Mouse (Mus musculus): Measurements from ENCODE around the gene Kcnk12.
A peak's percentile ranks its signal among the peaks of the same experiment; 100 is the strongest.

Gene Kcnk12

DNA sequence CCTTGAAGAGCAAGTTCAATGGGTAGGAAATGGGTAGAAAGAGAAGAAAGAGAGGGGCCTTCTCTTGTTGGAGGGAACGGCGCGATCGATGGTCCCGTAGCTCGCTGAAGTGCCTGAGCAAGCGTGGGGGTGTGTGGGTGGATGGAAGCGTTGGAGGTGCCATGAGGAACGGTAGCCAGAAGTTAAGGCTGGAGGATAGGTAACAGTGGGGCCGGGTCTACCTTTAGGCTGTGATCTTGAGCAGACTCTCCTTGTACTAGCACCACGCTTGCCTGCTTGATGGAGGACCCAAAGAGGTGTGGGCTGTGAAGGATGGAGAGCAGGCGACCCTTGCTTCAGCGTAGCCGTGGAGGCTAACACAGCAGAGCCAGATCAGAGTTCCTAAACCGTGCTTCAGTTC is 12.1 kb downstream of the Kcnk12 start:
- peak; percentile 13 to 17 for DNase-seq

DNA sequence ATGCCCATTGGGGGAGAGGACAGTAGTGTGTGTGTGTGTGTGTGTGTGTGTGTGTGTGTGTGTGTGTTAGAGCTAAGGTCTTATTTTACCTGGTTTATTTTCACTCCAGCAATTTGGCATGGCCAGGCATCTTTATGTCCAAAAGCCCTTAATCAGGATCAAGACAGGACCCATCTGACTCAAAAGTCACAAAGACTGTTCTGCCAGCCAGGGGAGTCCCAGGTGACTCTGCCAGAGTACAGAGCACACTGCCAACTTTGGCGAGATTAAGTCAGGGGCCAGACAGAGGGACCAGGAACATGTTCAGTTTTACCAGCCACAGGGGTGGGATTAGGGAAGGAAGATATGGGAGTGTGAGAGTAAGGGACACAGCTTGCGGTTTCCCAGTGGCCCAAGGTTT is 12.9 kb downstream of the Kcnk12 start:
- DNase-seq = peak in 1 of 2 experiments; percentile 26

DNA sequence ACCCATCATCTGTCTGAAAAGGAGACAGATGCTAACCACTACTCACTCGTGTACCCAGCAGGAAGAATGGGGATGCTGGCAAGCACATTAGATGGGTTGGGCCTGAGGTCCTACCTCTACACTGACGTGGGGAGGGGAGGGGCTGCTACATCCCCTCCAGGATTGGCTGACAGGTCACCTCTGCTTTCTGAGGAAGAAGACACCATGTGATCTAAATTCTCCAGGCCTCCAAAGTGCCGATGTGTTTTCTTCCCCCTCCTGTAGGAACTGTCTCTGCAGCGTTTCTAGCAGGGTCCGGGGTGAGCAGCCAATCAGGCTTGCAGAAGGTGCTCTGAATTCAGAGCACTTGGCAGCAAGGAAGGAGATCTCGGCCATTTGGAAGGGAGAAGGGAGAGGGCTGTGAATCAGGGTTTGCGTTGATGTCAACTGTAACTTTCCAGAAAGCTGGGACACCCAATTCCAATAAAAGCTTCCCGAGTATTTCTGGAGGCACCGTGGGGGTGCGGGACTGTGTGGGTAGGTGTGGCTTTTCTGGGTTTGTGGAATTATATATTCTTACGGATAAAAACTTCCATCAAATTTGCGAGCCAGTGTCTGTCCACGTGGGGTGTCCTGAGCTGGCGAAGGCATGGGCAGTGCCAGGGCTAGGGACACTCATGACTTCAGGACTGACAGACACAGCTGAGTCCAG is 13.5 kb downstream of the Kcnk12 start:
- peak; percentile 50 to 57 for DNase-seq

- DNase-seq = peak in 1 of 2 experiments; percentile 1
These were observed 16.6 kb downstream of the Kcnk12 start for GRCm38 (mm10) chr17:87781244-87781643.

DNA sequence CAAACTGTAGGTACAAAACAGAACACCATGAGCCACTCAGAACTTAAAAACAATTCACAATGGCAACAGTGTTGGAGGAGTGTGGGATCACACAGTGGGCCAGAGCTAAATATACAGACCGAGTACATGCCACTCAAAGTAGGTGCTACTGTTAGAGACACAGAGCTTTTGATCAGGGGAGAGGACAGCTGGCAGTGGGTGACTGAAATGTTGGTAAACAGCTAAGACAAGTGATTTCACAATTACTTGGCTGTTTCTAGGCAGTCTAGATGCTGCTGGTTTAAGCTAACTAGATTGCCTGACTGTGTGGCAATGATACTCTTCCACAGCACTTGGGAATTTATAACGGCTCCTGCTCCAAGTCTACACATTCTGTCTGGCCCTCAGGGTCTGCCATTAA is 17.6 kb downstream of the Kcnk12 start:
- peak; percentile 1 to 7 for DNase-seq

DNA sequence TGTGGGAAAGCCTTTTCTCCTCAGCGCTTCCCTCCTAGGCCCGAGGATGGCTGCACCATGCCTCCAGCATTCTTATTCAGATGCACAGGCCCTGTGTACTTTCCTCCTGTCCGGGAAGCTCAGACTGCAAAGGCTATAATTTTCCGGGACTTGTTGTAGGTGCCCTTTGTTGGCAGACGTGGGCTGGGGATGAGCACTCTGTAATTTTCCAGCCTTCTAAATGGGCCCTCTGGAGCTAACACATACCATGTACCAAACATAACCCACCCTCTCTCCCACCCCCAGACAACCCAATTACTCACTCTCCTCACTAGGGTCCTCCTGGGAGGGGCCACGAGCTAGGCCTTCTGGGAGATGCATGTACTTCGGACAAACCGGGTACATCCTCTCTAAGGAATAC is 22.8 kb downstream of the Kcnk12 start:
- no peak for DNase-seq

DNA sequence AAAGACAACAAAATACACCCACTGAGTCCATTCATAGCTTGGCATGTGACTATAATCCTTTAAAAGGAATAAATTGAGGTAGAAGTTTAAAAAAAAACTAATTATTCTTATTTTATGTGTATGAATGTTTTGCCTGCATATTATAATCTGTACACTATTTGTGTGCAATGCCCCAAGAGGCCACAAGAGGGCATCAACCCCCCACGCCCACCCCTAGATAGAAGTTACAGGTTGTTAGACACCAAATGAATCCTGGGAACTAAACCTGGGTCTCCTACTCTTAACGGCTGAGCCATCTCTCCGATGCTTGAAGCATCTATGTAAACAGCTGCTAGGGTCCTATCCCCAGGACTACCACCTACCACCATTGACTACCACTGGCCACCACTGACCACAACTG is 24.6 kb downstream of the Kcnk12 start:
- DNase-seq = no peak

- peak; percentile 91 to 93 for DNase-seq
These were observed 27.0 kb downstream of the Kcnk12 start for GRCm38 (mm10) chr17:87770766-87771165.

- DNase-seq = peak; percentile 60 to 77
These were observed 30.9 kb downstream of the Kcnk12 start for GRCm38 (mm10) chr17:87766888-87767287.

DNA sequence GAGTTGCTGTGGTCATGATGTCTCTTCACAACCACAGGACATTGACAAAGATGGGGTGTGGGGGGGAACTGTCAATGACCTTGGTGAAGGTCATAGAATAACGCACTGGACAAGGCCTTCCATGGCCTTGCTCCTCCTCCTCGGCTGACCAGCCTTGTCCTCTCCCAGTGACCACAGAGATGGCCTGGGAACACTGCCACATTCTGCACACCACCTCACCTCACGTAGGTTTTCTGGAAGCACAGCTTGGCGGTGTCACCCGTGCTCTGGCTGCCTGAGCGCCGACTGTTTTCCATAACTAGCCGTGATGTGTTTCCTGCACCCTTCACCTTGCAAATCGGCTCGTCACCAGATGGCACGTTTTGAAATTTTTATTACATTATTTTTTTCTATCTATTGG is 32.8 kb downstream of the Kcnk12 start:
- peak; percentile 46 to 73 for DNase-seq

- DNase-seq = peak in 1 of 2 experiments; percentile 44
These were observed 34.6 kb downstream of the Kcnk12 start for GRCm38 (mm10) chr17:87763146-87763545.

DNA sequence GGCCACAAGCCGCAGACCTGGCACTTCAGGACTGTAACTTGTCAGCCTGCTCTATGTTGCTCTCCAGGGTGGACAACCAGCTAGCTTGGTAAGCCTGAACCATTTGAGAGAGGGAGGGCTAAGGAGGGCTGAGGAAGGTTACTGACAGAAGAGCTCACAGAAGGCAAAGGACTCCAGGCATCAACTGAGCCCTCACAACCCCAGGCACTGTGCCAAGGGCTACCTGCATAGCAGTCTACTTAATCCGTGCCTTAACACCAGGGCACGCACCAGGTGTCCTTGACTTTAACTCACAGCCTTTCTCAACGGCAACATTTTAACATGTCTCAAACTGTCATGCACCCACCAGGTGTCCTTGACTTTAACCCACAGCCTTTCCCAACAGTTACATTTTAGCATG is 37.5 kb downstream of the Kcnk12 start:
- peak; percentile 58 to 80 for DNase-seq

GRCm38 (mm10) chr17:87745926-87746888 is 51.6 kb downstream of the Kcnk12 start:
- DNase-seq = peak; percentile 72 to 73

DNA sequence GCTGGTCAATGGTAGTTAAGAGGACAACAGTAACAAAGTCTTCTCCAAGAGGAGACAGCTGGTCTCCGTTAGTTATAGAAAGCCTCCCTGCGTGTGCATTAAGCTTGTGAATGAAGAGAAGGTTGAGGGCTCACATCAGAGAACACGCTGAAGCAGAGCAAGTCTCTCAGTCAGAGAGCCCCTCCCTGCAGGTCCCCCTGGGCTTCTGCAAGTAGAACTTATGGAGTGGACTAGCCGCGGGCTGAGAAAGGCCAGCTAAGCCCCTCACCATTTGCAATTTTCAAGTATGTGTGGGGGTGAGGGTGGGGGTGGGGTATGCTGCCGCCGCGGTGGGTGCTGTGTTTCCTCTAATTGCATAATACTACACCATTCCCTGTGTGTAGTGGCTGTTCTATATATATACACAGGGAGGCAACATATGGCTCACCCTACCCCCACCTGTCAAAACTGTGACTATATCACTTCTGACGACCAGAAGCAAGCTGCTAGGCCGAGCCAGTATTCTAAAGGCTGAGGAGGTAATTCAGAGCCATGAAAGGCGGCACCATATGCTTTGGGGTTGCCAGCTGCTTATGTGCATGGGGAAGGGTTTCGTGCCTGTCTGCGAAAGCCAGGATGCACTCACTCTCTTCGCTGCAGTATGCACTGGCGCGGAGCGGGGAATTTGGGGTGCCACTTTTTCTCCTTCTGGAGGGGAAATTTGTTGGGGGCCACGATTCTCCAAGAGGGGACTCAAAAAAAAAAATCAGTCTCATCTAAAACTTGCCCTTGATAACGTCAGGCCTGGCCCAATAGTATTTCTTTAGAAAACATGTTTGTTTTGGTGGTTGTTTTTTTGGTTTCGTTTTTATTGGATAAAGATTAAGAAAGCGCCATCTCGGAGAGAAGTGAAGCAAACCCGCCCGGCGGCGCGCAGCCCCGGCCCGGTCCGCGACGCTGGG is 52.5 kb downstream of the Kcnk12 start:
- peak; percentile 73 to 77 for DNase-seq

- peak in 1 of 2 experiments; percentile 47 for DNase-seq
These were observed 58.0 kb downstream of the Kcnk12 start for GRCm38 (mm10) chr17:87739835-87740234.

GRCm38 (mm10) chr17:87737144-87737543 is 60.6 kb downstream of the Kcnk12 start:
- DNase-seq = no peak

GRCm38 (mm10) chr17:87734471-87734870 is 63.3 kb downstream of the Kcnk12 start:
- DNase-seq = no peak

DNA sequence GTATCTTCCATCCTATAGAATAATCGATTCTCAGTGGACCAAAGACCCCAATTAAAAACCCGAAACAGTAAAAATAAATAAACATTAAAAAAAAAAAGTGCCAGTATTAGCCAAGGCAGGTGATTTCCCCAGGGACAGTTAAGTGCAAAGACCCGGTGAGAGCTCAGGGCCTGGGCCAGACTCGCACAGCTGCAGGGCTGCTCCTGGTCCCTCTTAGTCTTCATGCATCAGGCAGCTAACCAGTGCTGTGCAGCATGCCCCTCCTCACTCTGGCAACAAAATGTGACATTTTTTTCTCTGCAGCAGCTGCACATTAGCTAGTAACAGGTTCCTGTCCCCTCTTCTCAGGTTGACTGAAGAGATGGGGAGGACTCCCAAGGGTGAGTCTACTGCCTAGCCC is 65.8 kb downstream of the Kcnk12 start:
- no peak for DNase-seq

DNA sequence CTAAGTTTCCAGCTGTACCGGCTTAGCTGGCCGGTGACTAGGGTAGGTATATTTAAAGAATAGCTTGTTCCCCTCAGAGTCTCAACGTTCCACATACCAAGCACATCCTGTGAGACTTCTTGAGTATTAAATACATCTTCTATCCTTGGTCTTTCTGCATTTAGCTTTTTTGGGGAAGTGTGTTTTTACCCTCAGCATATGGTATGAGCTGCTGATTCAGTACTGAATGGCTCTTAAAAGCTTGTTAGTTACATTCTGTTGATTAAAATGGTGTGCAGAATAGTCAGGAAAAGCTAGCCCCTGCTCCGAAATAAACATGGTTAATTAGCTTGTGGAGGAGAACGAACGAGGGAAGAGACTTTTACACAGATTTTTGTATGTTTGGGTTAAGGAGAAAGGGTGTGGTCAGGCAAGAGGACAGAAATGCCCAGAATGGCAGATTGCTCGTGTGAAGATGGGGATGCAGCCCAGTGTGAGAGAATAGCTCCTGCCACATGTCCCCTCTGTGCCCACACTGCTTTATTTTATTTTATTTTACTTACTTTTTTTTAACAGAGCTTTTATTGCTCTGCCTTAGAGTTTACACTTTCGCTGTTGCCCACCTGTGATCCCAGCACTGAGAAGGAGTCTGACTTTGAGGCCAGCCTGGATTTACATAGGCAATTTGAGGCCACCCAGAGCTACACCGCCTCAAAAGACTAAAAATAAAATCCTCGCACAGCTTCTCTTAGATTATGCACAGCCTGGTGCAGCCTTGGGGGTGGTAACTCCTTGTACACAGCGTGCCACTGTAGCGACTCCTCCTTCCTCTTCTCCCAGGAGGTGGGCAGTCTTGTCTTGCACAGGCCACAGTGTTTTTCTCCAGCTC is 71.1 kb downstream of the Kcnk12 start:
- no peak for DNase-seq

DNA sequence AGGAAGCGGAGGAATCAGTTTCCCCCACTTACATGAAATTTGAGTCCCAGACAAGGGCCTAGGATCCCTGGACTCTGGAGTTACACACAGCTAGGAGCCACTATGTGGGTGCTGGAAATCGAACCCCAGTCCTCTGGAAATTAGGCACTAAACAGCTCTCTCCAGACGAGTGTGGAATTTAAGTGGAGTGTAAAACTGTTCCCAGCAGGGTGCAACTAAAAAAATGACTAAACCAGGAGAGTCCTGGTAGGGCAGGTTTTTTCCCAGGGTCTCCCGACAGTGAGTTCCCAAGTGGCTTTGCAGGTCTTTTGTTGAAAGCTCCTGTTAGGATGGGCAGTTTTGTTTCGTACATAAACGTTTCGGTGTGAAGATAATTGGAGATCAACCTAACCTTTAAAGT is 73.1 kb downstream of the Kcnk12 start:
- DNase-seq = no peak

DNA sequence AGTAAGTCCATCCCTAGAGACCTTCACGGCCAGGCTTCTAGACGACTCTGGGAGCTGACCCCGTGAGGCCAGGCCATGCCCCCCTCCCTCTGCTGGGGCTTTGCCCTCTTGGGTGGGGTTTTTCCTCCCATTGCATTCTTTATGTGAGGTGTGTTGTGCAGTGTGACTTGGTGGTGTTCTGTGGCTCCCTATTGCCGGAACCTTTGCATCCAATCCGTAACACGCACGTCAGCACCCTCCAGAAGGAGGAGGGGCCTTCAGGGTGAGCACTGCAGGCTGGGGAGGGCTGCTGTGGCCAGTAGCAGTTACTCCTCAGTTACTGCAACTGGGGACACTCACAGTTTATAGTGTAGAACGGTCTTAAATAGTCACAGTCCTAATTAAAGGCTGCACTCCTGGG is 97.7 kb downstream of the Kcnk12 start:
- no peak for DNase-seq
